Mouse (Mus musculus) right cerebral cortex, postnatal 10 days (tissue): ENCODE results near the gene Lrig2.
A peak's percentile ranks its signal among the peaks of the same experiment; 100 is the strongest.

Experiments
- DNase-seq, 2 experiments: peaks; one replicate each; pipeline ENCODE4 v3.0.0; 2021; ENCODE audit warnings: low spot score in 2 of 2

Lrig2 gene

DNA sequence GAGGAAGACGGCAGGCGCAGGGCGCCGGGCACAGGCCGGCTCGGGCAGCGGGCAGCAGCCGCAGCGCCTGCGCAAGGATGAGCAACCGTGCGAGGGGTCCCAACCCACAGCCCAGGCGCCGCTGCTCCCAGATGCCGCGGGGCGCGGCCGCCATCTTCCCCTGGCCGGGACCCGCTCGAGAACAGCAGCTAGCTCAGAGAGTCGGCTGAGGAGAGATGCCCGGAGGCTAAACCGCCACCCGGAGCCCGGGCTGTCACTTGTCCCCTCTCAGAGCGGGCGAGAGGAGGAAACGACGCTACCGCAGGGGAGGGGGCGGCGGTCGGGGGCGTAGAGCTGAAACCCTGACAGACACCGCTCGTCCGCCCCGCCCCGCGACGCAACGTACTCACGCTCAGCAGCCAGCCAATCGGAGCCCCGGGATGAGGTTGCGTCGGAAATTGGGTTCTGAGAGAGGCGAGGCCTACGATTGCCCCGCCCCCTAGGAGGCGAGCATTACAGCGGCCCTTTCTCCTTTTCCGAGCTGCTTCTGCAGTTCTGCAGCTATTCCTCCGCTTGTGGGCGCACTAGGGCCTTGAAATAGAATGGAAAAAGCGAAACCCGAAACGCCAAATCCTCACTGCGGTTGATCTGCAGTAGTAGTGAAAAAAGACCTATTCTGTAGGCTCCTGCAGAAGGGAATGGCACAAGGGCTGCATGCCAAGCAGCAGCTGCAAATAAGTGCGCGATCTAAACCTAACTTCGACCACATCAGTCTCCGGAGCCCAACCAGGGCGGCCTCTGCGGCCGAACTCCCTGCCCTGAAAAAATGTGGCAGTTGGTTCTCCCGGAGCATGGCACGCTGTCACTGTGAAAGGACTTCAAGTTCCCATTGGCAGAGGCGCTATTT is at the start of gene Lrig2:
Gene Lrig2 (minus strand): TSS at position 381 of the 886 bp plus-strand sequence.
- DNase-seq = peak; percentile 100

DNA sequence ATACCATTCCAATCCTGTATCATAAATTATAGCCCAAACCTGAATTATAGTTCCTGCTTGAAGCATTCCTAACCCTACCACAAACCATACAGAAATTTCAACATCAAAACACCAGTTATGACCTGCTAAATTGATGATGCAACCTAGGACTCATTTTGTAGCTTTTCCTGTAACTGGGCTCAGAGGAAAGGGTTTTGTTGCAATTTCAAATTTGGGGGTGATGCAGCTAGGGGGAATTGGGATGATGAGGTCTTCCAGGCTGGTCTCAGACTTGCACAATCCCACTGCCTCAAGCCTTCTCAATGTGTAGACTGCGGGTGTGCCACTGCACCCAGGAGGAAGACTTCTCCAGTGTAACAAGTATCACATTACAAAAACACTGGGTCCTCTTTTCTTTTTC is 44.9 kb upstream of the Lrig2 start:
- DNase-seq = no peak

DNA sequence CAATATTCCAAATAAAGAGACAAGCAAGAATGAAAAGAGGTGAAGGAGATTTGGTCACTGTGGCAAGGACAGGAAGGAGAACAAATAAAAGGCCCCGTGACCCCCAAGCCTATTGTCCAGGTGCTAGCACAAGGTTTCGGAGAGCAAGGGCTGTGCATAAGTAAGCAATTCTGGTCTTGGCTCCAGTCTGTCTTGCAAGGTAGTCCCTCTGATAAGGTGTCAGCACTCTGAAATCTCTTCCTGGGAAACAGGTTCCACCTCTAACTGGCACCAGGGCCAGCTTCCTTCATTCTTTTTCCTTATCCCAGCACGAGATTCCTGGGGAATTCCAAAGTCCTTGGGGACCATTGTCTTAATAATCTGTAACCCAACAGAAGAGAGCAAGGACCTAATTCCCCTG is 38.9 kb upstream of the Lrig2 start:
- DNase-seq = no peak

DNA sequence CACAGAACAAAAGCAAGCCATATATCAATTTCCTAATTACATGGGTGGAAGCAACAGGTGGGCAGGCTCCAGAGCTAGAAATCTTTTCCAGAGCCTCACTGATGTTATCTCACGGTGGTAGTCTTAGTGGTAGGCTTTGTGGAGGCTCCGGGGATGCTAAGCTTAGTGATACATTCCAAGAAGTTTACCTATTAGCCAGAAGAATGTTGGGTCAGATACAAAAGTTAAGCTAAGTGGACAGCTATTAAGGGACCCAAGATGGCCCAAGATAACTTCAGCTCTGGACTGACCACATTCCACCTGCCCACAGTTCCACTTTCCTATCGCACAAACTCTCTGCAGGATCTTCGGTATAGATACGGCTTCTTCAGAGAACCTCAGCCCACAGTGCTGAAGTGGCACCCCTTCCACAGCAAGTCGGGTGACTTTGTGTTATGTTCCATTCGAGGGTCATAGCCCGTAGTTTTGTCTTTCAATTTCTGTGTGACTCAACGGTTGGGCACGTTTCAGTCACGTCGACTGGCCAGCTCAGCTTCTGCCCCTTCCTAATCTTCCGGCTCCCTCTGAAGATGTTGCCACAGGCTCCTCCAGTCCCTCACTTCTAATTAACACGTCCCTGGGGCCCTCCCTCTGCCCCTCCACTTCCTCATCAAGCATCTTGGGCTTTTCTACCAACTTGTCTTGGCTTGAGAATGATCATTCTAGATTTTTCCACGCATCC is 36.8 kb upstream of the Lrig2 start:
- no peak for DNase-seq

DNA sequence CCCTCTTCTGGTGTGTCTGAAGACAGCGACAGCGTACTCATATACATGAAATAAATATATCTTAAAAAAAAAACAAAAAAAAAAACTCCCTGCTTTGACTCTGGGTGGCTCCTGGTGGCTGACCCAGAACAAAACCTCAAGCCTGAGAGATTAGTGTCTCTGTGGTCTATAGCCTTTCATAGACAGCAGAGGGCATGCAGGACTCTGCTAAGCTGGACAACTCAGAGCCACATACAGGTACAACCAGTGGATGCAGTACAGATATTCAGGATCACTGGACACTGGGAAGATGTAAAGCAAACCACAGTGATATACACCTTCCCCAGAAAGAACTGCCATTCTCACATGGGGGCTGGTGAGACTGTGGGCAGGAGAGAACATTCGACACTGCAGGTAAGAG is 32.1 kb upstream of the Lrig2 start:
- DNase-seq = no peak

DNA sequence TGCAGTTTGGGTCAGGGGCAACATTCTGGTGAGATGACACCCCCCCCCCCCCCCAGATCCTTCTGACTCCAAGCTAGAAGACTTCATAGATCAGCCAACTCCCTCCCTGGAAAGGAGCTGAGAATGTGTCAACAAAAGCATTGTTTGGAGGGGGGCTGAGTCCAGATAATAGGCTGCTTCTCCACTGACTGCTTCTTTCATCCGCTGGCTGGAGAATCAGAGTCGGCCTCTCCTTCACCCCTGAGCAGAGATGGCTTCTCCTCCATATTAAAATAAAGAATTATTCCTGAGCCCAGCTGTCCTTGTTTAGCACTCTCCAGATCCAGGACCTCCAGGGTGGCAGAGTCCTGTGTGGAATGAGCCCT is 30.3 kb upstream of the Lrig2 start:
- DNase-seq = no peak

DNA sequence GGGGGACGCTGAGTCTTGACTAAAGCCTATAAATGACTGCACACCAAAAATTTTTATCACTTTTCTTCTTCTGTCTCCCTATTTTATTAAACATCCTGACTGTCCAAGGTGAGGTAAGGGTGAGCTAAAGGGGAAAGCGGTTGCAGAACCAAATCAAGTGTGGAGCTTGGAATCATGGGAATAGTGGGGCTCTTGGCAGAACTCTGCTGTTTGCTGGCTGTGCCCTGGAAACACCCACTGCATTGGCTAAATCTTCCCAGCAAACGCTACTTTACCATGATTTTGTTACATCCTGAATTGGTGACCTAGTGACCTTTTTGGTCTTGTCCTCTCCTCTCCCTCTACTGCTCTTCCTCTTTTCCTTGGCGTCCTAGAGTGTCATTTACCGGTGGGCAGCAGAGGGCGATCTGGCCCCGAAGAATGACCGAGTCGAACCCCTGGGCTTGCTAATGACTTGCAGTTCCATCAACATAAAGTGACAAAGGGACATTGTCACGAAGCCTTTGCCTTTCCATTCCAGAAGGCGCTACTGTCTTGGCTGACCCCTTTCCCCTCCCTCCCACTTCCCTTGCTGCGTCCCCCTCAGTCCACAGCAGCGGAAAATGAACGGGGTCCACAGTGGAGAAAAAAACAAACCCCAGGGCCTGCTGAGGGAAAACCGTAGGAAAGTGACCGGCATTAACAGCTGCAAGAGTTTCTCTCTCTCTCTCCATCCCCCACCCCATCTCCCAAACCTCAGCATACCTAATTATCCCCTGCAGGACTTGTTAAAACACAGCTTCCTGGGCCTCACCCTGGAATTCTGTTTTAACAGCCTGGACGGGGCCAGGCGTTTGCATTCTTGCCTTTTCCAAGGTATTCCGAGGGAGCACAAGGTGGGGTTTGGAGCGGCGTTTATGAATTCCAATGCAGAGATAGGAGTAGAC is 29.7 kb upstream of the Lrig2 start:
- DNase-seq = peak; percentile 75 to 76

DNA sequence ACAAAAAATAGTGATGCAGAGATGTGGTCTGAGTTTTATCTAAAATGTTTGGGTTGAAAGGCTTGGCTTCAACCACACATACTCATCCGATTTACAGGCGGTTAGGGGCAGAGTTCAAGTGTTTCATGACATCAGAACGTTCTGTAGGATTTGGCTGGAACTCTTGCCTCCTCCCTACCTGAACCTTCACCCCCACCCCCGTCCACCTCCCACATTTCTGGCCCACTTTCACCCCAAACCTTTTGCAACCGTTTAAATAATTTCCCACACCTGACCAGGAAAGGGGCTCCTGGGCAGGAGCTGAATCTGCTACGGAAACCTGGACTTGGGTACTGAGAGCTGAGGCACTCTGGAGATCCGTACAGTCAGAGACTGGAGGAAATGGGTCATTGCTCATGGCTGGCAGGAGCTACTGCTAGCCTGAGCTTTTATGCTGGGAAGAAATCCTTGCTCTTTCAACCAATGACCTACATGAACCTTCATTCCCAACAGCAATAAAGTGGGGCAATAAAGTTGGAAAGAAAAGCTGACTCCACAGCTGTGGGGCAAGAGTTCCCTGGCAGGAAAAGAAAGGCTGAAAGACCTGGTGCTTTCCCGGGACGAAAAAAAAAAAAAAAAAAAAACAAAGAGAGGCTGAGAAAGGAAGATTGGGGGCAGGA is 28.9 kb upstream of the Lrig2 start:
- no peak for DNase-seq

DNA sequence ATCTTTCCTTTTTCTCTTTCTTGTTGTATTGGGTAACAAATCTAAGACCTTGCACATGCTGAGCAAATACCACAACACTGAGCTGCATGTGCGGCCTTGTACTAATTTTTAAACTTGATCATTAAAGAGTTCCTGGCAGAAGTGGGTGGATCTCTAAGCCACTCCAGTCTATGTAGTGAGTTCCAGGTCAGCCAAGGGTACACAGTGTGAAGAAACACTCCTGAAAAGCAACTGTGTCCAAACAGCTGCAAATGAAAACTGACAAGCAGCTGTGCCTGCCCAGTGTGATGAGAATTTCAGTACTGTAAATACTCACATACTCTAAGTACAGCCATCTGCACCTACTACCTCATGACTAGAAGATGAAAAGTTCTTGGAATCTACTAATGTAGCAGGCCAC is 21.5 kb upstream of the Lrig2 start:
- DNase-seq = no peak

DNA sequence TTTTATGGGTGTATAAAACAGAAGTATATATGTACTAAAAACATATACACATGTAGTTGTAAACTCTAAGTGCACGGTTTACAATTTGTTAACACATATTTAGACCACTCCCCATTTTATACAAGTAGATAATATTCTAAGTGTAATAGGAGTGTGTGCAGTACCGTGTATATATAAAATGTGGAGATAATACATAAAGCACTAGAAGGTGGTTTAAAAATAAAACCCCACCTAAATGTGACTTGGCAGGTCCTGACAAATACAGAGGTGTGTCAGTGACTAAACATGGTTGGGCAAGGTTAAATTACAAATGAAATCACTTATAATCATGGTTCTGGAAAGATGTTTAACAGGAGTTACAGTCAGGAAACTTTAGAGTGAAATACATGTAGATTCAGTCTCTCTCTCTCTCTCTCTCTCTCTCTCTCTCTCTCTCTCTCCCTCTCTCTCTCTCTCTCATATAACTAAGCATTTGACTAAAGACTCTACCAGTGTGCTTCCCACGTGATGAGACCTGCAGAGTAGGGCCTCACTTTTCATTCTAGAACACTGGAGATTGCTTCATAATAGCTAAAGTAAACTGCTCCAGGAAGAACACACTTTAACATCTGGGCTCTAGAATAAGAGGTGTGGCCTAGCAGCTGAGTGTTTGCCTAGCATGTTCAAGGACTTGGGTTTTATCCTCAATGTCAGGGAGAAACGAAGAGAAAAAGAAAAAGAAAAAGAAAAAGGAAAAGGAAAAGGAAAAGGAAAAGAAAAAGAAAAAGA is 14.6 kb upstream of the Lrig2 start:
- DNase-seq = no peak

DNA sequence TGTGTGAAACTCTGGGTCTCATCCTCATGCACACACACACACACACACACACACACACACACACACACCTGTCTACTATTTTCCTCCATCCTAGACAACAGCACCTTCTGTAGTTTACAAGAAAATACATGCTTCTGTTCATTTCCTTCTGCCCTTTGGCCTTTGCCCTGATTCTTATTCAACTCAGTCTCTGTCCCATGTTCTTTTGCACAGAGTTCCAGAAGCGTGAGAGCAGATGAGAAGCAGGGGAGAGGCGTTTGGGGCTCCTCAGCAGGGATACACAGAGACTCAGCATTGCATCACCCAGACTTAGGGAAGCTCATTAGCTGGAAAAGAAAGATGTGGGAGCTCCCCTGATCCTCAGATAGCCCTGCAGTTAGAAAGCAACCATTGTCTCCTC is 13.8 kb upstream of the Lrig2 start:
- DNase-seq = no peak

DNA sequence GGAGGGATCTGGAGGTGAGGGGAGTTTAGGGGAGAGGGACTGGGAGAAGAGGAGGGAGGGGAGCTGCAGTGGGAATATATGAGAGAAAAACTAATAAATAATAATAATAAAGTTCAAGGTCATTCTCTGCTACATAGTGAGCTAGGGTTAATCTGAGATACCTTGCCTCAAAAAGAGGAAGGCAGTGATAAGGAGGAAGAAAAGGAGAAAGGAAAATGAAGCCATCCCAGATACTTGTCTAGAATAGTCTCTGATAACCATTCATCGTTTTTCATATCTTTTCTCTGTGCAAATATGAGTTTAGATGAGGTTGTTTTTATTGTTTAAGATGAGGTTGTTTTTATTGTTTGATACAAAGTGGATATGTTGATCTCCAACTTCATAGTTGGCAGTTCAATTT is 13.3 kb upstream of the Lrig2 start:
- no peak for DNase-seq

DNA sequence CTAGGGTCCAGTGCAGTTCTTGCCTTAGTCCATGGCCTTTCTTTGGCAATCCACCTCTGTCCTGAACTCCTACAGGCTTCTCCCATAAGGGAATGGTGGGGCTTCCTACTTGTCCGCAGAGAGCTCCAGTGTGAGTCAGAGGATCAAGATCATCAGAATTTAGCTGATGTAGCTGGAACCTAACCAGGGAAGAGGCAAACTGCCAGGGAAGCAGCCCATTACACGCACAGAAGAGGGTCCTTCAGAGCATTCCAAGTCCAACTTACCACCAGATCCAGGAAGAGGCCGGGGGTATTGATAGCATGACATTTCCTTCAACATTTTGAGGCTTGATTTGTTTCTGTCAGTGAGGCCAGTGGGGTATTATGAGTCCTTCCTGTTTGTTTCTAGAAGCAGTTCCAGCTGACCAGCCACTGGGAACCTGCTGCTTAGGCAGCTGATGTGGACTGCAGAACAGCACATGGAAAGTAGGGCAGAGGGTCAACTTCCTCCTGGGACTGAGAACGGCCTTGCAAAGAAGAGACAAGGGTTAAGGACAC is 11.7 kb upstream of the Lrig2 start:
- no peak for DNase-seq

DNA sequence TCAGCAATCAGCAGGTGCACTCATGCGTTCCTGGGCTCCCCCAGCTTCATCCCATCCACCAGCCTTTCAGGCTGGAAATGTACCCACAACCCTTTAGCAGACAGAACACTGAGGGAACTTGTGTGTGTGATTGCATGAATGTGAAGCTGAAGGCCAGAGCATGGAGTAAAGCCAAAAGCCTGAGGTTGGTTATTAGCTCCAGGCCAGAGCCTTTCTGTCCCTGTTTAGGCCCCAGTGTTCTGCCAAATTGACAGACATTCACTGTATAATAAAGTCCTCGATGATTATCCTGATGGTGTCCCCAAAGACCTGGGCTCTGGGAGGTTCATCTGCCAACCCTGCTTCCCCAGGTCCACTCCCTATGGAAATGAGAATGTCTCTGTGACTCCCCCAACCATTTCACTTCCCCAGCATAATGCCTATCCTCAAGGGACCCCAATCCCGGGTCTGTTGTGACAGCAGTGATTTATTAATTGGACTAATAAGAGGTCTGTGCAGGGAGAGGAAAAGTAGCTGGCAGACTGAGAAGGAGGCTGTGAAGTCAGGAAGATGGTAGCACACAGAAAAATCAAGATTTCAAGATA is 9.7 kb upstream of the Lrig2 start:
- DNase-seq = no peak

DNA sequence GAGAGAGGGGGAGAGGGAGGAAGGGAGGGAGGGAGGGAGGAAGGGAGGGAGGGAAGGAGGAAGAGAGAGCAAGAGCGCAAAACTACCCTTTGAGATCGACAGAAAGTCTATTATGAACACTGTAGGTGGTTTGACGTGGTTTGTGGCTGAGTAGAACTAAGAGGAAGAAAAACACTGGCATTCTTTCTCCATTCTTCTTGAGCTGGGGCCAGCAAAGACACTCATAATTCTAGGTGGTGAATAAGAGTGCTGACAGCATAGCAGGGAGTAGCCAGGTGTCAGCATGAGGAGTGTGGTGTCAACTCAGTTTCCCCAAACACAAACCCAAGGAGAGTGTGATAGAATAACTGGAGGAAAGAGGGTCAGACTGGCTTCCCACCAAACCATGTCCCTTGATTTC is 8.8 kb upstream of the Lrig2 start:
- no peak for DNase-seq

DNA sequence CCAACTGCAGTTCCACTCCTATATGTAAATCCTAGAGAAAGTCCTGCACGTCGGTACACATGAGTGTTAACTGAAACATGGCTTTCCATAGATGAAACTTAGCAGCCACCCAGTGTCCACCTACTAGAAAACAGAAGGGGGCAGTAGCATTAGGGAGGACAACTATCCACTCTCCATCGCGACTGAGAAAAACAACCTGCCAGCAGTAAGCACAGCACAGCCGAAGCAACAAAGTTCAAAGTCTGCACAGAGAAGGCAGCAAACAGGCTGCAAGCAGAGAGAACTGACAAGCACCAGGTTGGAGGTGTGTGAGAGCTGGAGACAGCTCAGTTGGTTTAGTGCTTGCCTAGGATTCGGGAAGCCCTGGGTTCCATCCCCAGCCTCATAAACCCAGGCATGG is 7.2 kb upstream of the Lrig2 start:
- no peak for DNase-seq

DNA sequence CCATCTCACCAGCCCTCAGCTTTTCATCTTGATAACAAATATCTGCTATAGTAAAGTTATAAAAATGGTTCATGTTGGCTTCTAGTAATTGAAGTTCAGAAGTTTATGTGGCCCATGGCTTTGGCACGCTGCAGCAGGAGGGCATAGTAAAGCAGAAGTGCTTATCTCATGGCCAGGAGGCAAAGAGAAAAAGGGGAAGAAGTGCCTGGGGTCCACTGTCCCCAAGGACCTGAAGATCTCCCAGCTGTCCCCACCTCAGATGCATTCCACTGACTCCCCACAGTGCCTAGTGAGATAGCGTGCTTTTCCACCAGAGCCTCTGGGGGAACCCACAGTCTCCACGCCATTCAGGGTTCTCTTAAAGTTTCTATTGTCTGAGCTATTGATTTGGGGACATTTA is 6.7 kb upstream of the Lrig2 start:
- DNase-seq = no peak

DNA sequence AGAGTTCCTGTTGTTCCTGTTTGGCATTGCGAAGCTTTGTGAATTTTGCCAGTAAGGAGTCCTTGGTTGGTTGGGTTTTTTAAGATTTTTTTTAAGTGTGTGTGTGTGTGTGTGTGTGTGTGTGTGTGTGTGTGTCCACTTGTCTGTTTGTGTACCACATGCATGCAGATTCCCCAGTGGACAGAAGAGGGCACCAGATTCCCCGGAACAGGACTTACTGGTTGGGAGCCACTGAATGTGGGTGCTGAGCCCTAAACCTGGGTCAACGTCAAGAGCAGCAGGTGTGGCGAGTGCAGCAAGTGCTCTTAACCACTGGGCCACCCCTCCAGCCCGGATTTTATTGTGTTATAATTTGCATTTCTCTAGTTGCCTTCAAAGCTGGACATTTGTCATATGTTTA is 5.4 kb upstream of the Lrig2 start:
- DNase-seq = no peak

DNA sequence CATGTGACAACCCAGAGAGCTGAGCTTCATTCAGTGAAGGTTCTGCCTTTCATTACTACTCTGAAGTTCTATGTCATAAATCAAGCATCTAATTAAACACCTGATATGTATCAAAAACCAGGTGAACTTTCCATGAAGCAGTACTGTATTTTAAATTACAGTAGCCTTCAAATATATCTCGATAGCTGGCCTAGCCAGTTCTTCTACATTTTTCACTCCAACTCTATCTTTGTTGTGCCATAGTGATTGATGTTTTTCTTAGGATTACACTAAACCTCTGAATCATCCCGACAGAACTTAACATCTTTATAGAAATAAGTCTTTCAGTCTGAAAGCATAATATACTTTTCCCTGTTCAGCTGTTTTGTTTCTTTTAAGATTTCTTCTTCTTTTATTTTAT is 2.8 kb upstream of the Lrig2 start:
- no peak for DNase-seq

DNA sequence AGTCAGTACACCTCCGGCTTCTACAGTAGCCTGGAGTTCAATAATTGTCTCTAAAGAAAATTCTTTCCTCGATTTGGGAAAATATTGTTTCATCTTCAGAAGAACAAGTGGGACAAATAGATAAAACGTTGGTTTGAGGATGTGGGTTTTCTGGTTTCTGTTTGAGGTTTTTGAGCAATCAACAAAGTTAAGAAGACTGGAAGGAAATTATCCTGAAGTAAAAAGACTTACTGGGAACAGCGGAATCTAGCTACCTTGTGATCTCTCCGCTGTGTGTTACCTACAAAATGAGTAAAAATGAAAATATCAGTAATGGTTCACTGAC is 668 bp upstream of the Lrig2 start:
- DNase-seq = no peak
